ENCODE assay signal across 9 mouse cellular contexts in the genomic region with DNA sequence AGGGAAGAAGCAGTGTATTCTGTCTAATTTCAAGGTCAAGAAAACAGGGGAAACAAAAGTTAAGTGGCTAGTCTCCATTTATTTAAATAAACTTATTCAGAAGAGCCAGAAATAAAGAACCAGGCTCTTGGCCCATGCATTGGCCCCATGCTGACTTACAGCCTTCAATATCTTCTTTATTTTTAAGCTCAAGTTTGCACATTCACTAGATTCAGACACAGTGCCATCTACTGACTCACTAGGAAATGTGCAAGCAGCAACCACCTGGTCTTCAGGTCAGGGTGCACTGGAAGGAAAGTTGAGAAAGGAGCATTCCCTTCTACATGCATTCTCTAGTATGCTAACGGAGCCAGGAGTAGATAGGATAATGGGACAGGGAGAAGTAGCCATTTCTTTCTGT.
DNase-seq lines count a peak whose midpoint lies in the region; ATAC-seq and TF ChIP-seq lines count a peak whose summit lies in the region.
"Had no signal": no experiment of that assay in that cellular context is flagged by ENCODE, and none has a peak within 500 bp of the region (broad histone marks: within the 10 kb centered on the region; RNA-seq: fewer than 3 reads in every experiment).

No protein-coding gene starts in this region.

- H3K9ac ChIP-seq in liver, adult 2 months (ENCODE audit: low read depth, low read length), result no peak overlapping the region
- no peak overlapping the region for H3K9ac ChIP-seq in liver, embryonic 12.5 days
- no peak overlapping the region for H3K9ac ChIP-seq in forebrain, embryonic 13.5 days
- H3K9ac ChIP-seq in stomach, postnatal 0 days (ENCODE audit: low read length), result no peak overlapping the region
- H3K9ac ChIP-seq: embryonic facial prominence, embryonic 12.5 days had no signal

- no peaks in the 10 kb centered on the region for H3K9me3 ChIP-seq in liver, embryonic 12.5 days (replicated peaks)
- H3K9me3 ChIP-seq in forebrain, embryonic 13.5 days (replicated peaks), result no peaks in the 10 kb centered on the region
- H3K9me3 ChIP-seq in stomach, postnatal 0 days (ENCODE audit: control insufficient read depth, low read length), result no peaks in the 10 kb centered on the region
- H3K9me3 ChIP-seq: embryonic facial prominence, embryonic 12.5 days had no signal

- WGBS in liver, adult 2 months, result 24% methylated on average over 1 of the region's 1 CpGs
- 30% methylated on average over 1 of the region's 1 CpGs for WGBS in liver, embryonic 12.5 days (ENCODE audit: insufficient replicate concordance)
- WGBS in forebrain, embryonic 13.5 days, result 23% methylated on average over 1 of the region's 1 CpGs
- WGBS in stomach, postnatal 0 days, result 13% methylated on average over 1 of the region's 1 CpGs

- no peak for ATAC-seq in liver, embryonic 12.5 days
- ATAC-seq in cerebellum, adult (ENCODE audit: insufficient number of reproducible peaks, low FRiP score, low TSS enrichment), result peak; percentile 64
- ATAC-seq in forebrain, embryonic 13.5 days, result peak; percentile 70; the same call in 1 of the 2 replicates
- ATAC-seq in stomach, postnatal 0 days (ENCODE audit: low FRiP score, low TSS enrichment), result peak; percentile 32; the same call in 1 of the 2 replicates

- no peak overlapping the region for H3K4me2 ChIP-seq in liver, embryonic 12.5 days
- H3K4me2 ChIP-seq in forebrain, embryonic 13.5 days, result no peak overlapping the region
- H3K4me2 ChIP-seq in stomach, postnatal 0 days (replicated peaks; ENCODE audit: low read depth), result no peak overlapping the region
- H3K4me2 ChIP-seq: embryonic facial prominence, embryonic 12.5 days had no signal

- H3K27ac ChIP-seq in liver, adult 2 months (replicated peaks; ENCODE audit: insufficient read depth, low read depth, low read length), result no peak overlapping the region
- no peak overlapping the region for H3K27ac ChIP-seq in liver, embryonic 12.5 days
- H3K27ac ChIP-seq in forebrain, embryonic 13.5 days, result no peak overlapping the region
- H3K27ac ChIP-seq in stomach, postnatal 0 days (replicated peaks), result no peak overlapping the region
- H3K27ac ChIP-seq: embryonic facial prominence, embryonic 12.5 days had no signal

- no peak for TF ChIP-seq POLR2A in liver, adult 2 months (IDR thresholded peaks at IDR 0.05; ENCODE audit: extremely low read depth, insufficient read depth, low read length)

- H3K36me3 ChIP-seq in liver, adult 2 months (ENCODE audit: control insufficient read depth, insufficient read depth, low read length), result no peaks in the 10 kb centered on the region
- H3K36me3 ChIP-seq in liver, embryonic 12.5 days, result no peaks in the 10 kb centered on the region
- no peaks in the 10 kb centered on the region for H3K36me3 ChIP-seq in forebrain, embryonic 13.5 days (ENCODE audit: poor library complexity, severe bottlenecking)
- no peaks in the 10 kb centered on the region for H3K36me3 ChIP-seq in stomach, postnatal 0 days (ENCODE audit: control insufficient read depth, insufficient read depth, low read length)
- H3K36me3 ChIP-seq: embryonic facial prominence, embryonic 12.5 days had no signal

- no peak for TF ChIP-seq CTCF in liver, adult 2 months (IDR thresholded peaks at IDR 0.05; ENCODE audit: low read depth, low read length)
- peak; percentile 78 for TF ChIP-seq CTCF in stomach, postnatal 0 days (IDR thresholded peaks at IDR 0.05; ENCODE audit: low read depth)

- H3K4me1 ChIP-seq in liver, adult 2 months (ENCODE audit: control insufficient read depth, insufficient read depth, low read length), result no peaks in the 10 kb centered on the region
- no peaks in the 10 kb centered on the region for H3K4me1 ChIP-seq in liver, embryonic 12.5 days
- H3K4me1 ChIP-seq in forebrain, embryonic 13.5 days, result no peaks in the 10 kb centered on the region
- no peaks in the 10 kb centered on the region for H3K4me1 ChIP-seq in stomach, postnatal 0 days (replicated peaks; ENCODE audit: control insufficient read depth, insufficient read depth)
- H3K4me1 ChIP-seq: embryonic facial prominence, embryonic 12.5 days had no signal

- TF ChIP-seq EP300 in stomach, postnatal 0 days (optimal IDR thresholded peaks at IDR 0.05), result no peak

- H3K79me2 ChIP-seq in liver, adult 2 months (ENCODE audit: control insufficient read depth, insufficient read depth, low read length), result no peaks in the 10 kb centered on the region

- peak; percentile 17 for DNase-seq in liver, adult 2 months (ENCODE audit: extremely low read depth, low read depth, low spot score)
- peak; percentile 5 to 16 for DNase-seq in layer of hippocampus, adult 8-10 months (ENCODE audit: low spot score in 2 of 2)
- no peak for DNase-seq in stomach, postnatal 0 days (ENCODE audit: low spot score)
- no peak for DNase-seq in ovary, postnatal 36 days (ENCODE audit: low spot score)
- DNase-seq in thymus, postnatal 25 days, result no peak

- no peak overlapping the region for H3K4me3 ChIP-seq in liver, adult 2 months (ENCODE audit: insufficient read depth, low read depth, low read length)
- no peak overlapping the region for H3K4me3 ChIP-seq in liver, embryonic 12.5 days
- no peak overlapping the region for H3K4me3 ChIP-seq in forebrain, embryonic 13.5 days
- H3K4me3 ChIP-seq in stomach, postnatal 0 days (ENCODE audit: low read depth, low read length), result no peak overlapping the region
- H3K4me3 ChIP-seq: embryonic facial prominence, embryonic 12.5 days had no signal

- H3K27me3 ChIP-seq in liver, adult 2 months (ENCODE audit: control insufficient read depth, insufficient read depth, low read length), result no peaks in the 10 kb centered on the region
- H3K27me3 ChIP-seq in liver, embryonic 12.5 days (replicated peaks), result no peaks in the 10 kb centered on the region
- no peaks in the 10 kb centered on the region for H3K27me3 ChIP-seq in forebrain, embryonic 13.5 days
- H3K27me3 ChIP-seq in stomach, postnatal 0 days (ENCODE audit: control insufficient read depth, insufficient read depth, low read length), result no peaks in the 10 kb centered on the region
- H3K27me3 ChIP-seq: embryonic facial prominence, embryonic 12.5 days had no signal

Comparison
In these comparisons a context has a peak if more than half of its experiments do, and no peak if none do; other contexts are left out.
1. DNase-seq: peak in liver, adult 2 months (single experiment) and layer of hippocampus, adult 8-10 months (2 of 2); none in stomach, postnatal 0 days (single experiment), ovary, postnatal 36 days (single experiment) and thymus, postnatal 25 days (single experiment).